Mouse (Mus musculus) testis, adult 2 months (tissue): ENCODE data around the gene Ephb6.

Experiments
- CTCF ChIP-seq: fragments of 200-500 bp; IDR thresholded peaks from 2 replicates; pipeline ENCODE4 v1.5.1; 2012; ENCODE audit warnings: low read depth, mild to moderate bottlenecking, inconsistent platforms, low read length, moderate library complexity; ENCODE audit not compliant: control insufficient read depth, insufficient read depth, insufficient replicate concordance
- POLR2A ChIP-seq: fragments of 200-500 bp; IDR thresholded peaks from 2 replicates; pipeline ENCODE4 v1.6.1; 2012; ENCODE audit warnings: low read depth, mild to moderate bottlenecking, inconsistent platforms, low read length, moderate library complexity; ENCODE audit not compliant: control insufficient read depth

- TF ChIP-seq POLR2A = no peak
- no peak for TF ChIP-seq CTCF
Measured at GRCm38 (mm10) chr6:41562598-41562997, 42.7 kb upstream of the Ephb6 start.
